Comparison of ENCODE assay signal across 8 mouse cellular contexts in the genomic region with DNA sequence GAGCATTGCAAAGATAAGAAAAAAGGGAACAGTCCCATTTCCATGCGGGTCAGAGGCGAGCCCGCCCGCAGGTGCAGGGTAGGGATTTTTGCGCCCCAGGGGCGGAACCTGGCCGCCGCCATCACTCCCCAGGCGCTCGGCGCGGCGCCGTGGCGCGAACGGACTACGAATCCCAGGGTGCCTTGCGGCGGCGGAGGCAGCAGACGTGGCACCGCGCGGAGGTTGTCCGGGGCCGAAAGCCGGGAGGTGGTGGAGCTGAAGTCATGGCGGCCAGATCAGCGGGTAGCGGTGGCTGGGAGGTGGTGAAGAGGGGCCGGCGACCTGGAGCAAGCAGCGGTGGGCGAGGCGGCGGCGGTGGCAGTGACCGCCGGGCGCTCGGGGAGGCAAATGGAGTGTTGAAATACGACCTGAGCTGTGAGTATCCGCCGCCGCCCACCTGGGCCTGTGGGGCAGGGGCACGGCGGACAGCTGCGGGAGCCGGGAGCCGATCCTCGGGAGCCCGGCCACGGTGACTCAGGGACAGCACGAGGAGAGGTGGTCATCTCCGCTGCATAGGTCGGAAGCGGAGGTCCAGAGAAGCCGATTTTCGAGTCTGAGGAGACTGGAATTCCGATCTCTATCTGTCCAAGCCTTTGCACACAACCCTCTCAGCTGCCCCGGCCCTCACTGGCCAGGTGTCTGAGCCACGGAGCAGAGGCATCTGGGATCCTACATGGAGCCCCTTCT. TPM values are rescaled to one million over a fixed set of nuclear protein-coding genes. Genes with fewer than 3 reads are reported as not detected.
DNase-seq lines count a peak whose midpoint lies in the region; ATAC-seq lines count a peak whose summit lies in the region.

No protein-coding gene starts in this region.

- peak; percentile 94 for ATAC-seq in frontal cortex, adult (ENCODE audit: low TSS enrichment)

- no peaks in the 10 kb centered on the region for H3K27me3 ChIP-seq in hindbrain, embryonic 10.5 days (ENCODE audit: insufficient read depth, poor library complexity, severe bottlenecking)

- peak overlapping the region; percentile 92 for H3K27ac ChIP-seq in hindbrain, embryonic 10.5 days

- peak overlapping the region; percentile 83 for H3K4me3 ChIP-seq in hindbrain, embryonic 10.5 days

- H3K36me3 ChIP-seq in hindbrain, embryonic 10.5 days: peaks cover 62% of the 10 kb centered on the region

- no peaks in the 10 kb centered on the region for H3K9me3 ChIP-seq in hindbrain, embryonic 10.5 days

- WGBS in hindbrain, embryonic 10.5 days: under 1% methylated on average over 63 of the region's 63 CpGs

- peak; percentile 91 for DNase-seq in Muller cell, postnatal 12 days (ENCODE audit: inconsistent ontology term)
- DNase-seq in cerebellum, adult 8-10 months: peak; percentile 90
- peak; percentile 89 for DNase-seq in hindbrain, embryonic 10.5 days (ENCODE audit: low spot score)
- DNase-seq in layer of hippocampus, postnatal 14 days (ENCODE audit: low spot score in 2 of 2): peak; percentile 89 to 91
- peak; percentile 95 for DNase-seq in lung, postnatal 10 days
- DNase-seq in ovary, postnatal 14 days (ENCODE audit: low spot score): peak; percentile 90
- peak; percentile 83 to 90 for DNase-seq in thymus, postnatal 10 days (ENCODE audit: low spot score in 2 of 2)

- peaks cover 19% of the 10 kb centered on the region for H3K4me1 ChIP-seq in hindbrain, embryonic 10.5 days (replicated peaks)

RNA-seq across cellular contexts. Expression of a gene that starts 1.8 kb away (rescaled TPM):
- 64.0 and 67.6 TPM in 2 replicates for polyA plus RNA-seq in hindbrain, embryonic 10.5 days (2016; fragmentation: Nextera tagmentation; extraction: Ambion mirVana)
- total RNA-seq in layer of hippocampus, postnatal 14 days (2021): 10 to 100 TPM; 62.4 to 69.4 TPM

RNA-seq across cellular contexts. Expression of a gene that starts 18.9 kb away (rescaled TPM):
- polyA plus RNA-seq in hindbrain, embryonic 10.5 days (2016; fragmentation: Nextera tagmentation; extraction: Ambion mirVana): 18.4 and 24.2 TPM in 2 replicates
- total RNA-seq in layer of hippocampus, postnatal 14 days (2021): 10 to 100 TPM; 12.7 to 14.7 TPM

RNA-seq across cellular contexts. Expression of a gene that starts 38.0 kb away (rescaled TPM):
- polyA plus RNA-seq in hindbrain, embryonic 10.5 days (2016; fragmentation: Nextera tagmentation; extraction: Ambion mirVana): 405 and 407 TPM in 2 replicates
- 100 to 1,000 TPM; 100 to 108 TPM for total RNA-seq in layer of hippocampus, postnatal 14 days (2021)

RNA-seq across cellular contexts. Expression of a gene that starts 43.6 kb away (rescaled TPM):
- polyA plus RNA-seq in hindbrain, embryonic 10.5 days (2016; fragmentation: Nextera tagmentation; extraction: Ambion mirVana): 85.1 and 87.4 TPM in 2 replicates
- 1 to 10 TPM; 3.9 to 4.5 TPM for total RNA-seq in layer of hippocampus, postnatal 14 days (2021)

RNA-seq across cellular contexts. Expression of a gene that starts 51.7 kb away (rescaled TPM):
- polyA plus RNA-seq in hindbrain, embryonic 10.5 days (2016; fragmentation: Nextera tagmentation; extraction: Ambion mirVana): 7.2 and 8.0 TPM in 2 replicates
- 10 to 100 TPM; 11.5 to 12.9 TPM for total RNA-seq in layer of hippocampus, postnatal 14 days (2021)

Comparison
In these comparisons a context has a peak if more than half of its experiments do, and no peak if none do; other contexts are left out.
1. Peak in every context shown above with its lines: DNase-seq, ATAC-seq, H3K4me3 ChIP-seq and H3K27ac ChIP-seq.